Mouse (Mus musculus): ENCODE results near the gene Ebf1.

Gene Ebf1

DNA sequence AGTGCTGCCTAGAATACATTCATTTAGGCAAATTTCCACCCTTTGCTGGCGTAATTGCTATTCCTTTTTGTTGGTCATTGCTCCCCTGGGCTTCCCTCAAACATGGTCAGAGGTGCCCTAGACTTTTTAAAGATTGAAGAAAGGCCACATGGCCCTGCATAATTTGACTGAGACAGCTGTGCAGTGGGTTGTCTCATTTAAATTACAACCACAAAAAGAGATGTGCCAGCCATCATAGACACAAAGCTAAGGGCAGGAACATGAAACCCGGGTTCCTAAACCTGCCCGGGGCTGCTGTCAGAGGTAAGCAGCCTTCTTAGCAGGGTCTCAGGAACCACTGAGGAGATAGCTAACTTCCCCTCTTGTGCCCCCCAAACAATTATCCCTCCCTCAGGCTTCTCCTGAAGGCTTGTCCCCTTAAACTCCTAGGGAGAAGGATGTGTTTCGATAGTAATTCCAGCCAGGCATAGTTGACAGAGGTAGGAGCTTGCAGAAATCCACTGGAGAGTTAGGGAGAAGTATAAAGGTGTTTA is 46.6 kb downstream of the Ebf1 start:
- DNase-seq = peak; percentile 32 to 36

DNA sequence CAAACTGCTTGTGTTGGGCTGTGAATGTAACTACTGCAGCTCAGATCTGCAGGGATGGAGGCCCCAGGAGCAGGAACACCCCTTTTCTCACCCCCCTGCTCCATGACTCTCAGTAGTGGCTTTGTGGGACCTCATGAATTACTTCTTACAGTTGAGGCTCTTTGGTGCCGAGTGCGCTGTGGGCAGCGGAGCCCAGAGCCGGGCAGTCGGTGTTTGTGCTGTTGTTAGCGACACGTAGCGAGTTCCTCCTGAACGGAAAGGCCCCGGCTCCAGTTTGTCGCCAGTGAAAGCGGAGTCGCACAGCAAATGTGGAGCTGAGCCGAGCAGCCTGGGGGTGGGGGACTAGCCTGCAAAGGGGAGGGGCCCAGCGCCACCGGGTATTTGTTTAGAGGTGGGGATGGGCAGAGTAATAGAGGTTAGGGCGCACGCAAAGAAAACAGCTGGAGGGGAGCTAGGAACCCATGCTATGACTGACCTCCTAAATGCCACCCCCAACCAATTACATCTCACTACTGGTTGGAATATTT is 48.1 kb downstream of the Ebf1 start:
- DNase-seq = peak; percentile 42 to 49

DNA sequence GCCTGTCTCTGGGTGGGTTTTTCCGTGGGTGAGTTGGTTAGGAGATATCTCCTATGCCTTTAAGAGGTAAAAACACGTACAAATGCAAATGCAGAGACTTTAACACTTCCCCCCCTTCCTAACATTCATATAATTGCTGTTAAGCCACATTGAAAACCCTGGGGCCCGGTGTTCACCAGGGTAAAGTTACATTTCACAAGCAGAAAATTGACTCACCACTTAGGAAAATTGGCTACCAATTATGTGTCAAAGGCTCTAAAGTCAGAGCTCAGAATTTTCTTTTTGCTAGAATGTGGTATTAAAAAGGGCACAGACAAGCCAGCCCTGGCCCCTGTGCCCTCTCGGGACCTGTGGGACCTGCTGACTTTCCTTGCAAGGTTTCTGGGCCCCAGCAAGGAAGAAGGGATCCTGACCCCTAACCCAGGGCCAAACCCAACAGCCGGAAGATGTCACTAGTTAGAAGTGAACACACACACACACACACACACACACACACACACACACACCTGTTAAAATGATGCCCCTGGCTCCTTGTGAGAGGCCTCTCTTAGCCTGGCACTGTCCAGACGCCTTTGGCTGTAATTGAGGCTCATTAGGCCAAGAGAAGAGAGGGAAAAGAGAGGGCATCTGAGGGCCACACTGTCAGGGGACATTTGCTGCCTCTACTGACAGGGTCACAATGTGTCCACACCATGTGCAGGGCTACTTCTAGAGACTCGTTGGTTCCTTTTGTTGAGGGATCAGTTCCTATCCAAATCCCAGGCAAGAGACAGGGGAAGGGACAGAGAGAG is 48.8 kb downstream of the Ebf1 start:
- DNase-seq = no peak

DNA sequence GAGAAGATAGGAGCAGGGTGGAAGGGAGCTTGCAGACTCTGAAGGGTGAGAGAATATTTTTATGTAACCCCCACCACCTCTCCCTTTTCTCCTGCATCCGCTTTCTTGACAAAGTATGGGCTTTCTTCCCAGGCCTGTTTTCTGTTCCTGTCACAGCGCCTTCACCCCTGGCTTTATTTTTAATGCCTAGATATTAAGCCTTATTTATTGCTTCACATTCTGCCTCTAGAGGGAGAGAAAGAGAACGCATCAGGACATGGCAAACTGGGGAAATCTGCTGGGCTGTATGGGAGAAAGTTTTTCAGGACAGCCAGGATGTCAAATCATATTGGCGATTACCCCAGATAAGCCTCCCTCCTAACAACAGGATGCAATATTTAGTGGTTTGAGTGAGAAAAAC is 49.6 kb downstream of the Ebf1 start:
- DNase-seq = no peak

DNA sequence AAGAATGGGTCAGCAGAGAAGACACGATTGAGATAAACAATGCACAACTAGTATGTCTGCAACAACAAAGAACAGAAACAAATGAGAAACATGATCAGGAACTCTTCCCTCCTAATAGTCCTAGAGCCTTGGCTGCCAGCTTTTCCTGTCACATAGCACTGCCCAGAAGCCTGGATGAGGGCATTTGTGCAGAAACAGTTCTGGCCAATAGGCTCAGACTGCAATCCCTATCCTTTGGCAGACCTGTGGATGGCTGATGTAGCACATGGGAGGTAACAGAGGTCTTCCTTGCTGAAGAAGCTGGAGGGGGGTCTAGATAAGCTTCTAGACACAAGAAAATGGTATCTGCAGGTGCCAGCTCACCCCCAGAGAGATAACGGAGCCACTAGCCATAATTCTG is 64.2 kb downstream of the Ebf1 start:
- DNase-seq = no peak

DNA sequence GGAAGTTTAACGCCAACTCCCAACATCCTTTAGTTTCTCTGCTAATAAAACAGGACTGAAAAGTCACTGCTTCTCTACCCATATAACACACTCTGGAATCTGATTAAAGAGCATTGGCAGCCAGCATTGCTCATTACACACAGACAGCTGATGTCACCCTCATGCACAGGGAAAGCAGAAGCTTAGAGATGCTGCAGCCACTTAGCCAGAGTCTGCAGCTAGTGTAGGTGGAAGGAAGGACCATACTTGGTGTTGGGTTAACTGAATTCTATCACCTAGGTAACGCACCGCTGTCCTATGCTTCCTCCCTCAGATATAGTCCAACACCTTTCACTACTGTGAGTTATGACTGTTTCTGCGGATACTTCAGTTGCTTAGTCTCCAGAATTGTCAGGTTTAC is 64.9 kb downstream of the Ebf1 start:
- DNase-seq = peak; percentile 58 to 63

DNA sequence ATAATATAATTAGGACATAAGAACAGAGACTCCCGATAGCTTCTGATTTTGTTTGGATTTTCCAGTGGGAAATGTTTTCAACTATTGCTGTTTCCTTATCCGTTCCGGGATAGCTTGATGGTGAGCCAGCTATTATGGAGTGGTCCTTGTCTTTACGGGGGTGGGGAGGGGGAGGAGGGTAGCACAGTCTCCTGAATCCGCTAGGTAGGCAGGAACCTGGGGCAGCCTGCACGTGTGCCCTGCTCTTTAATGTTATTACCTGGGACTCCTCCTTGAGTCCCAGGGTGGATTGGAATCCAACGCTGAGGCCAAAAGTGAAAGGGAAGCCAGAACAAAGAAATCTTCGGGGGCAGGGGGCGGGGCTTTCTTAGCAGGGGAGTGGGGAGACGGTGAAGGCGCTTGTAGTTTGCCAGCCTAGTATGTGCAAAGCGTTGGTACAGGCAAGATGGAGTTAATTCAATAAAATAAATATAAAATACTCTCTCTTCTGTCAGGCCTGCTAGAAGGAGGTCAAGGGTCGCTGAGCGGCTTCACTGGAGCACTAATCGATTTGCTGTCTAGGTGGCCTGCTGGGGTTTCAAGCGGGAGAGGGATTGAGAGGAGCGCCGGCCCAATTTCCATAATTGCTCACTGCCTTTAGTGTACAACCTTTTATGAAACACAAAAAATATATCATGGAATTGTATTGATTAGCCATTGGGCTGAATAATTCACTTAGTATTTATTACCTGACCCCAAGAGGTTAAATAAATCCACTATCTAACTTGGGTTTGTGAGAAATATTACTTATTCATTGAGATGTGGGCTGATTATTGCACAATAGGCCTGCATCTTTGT is 65.8 kb downstream of the Ebf1 start:
- DNase-seq = no peak

DNA sequence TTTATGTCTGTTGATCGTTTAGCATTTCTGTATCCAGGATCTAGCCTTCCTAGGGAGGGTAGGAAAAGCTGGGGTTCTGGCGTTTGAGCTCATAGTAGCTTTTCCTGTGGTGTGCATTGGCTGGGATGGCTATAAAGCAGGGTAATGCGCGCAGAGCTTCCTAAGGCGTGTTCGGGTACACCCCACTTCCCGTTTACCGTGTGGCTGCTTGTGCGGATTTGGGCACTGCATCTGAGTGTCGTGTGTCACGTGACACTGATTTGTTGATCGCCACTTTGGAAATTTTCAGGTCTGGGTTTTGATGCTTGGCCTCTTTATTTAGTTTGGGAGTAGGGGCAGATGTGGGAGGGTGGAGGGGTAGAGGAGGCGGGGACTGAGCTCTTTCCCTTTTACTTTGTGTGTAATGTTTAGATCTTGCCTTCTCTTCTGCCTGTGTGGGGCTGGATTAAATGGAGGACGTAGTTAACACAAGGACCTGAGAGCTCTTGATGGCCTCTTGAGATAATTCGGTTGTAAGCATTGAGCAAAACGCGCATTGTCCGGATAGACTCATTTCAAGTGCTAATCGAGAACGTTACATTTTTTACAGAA is 67.5 kb downstream of the Ebf1 start:
- DNase-seq = peak; percentile 66 to 67

DNA sequence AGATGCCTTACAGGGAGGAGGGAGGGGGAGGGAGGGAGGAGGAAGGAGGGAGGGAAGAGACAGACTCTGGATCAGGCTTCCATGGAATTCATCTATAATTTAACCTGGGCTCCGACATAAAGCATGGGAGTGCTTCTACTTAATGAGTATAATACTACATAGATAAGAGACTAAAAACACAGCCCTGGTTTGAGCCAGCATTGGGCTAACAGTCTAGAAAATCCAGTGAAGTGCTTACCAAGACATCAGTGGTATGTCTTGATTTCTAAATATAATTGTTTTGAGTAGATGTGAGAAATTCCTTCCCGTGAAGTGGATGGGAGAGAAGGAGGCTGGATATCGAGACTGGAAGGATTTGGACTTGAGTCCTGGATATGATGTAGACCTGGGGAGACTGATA is 68.0 kb downstream of the Ebf1 start:
- DNase-seq = no peak

DNA sequence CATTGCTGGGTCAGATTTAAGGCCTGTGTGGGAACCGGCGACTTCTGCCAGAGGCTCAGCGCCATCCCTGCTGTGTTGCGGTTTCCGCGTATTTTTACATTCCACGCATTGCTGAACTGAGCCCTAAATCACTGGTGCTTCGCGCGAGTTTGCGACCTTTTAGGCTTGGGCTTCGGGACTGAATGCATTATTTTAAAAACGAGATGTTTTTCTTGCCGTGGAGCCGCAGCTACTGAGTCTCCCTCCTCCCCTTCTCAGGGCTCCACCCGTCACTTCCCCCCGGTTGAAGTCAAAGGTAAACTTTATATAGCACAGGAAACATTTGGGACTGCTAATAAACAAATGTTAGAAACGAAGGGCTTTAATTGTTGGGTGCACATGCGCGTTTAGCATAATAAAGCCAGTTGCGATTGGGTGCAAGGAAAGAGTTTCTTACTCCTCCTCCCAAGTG is 68.8 kb downstream of the Ebf1 start:
- DNase-seq = peak; percentile 43 to 48

DNA sequence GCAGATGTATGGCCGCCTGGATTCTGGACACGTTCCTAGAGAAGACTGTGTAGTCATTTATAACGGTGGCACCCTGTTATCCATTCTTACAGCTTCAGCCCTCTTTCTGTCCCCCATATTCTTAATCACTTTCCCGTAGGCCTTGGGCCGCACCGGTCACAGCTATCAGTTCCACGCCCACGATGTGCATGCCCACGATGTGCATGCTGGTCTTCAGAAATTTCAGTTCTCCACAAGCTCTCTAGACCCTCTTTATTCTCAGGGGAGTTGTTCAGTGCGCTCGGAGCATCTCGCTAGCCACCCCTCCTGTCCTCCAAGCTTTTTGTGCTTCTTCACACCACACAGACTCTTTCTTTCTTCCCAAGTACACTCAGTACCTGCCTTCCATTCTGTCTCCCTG is 69.3 kb downstream of the Ebf1 start:
- peak in 1 of 2 experiments; percentile 35 for DNase-seq

DNA sequence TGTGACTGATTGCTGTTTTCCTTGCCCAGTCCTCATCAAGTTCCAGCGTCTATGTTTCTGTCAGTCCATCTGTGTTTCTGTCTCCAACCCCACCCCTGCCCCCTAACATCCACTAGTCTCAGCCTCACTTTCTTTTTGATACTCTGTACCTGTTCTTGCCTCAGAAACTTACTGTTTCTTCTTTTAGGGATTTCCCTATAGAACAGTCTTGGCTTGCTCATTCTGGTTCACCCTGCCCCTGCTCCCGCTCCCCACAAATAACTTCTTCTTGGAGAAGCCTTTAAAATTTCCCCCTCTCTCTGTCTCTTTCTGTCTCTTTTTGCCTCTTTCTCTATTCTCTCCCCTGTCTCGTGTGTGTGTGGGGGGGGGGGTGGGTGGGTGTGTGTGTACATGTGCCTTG is 71.4 kb downstream of the Ebf1 start:
- no peak for DNase-seq

DNA sequence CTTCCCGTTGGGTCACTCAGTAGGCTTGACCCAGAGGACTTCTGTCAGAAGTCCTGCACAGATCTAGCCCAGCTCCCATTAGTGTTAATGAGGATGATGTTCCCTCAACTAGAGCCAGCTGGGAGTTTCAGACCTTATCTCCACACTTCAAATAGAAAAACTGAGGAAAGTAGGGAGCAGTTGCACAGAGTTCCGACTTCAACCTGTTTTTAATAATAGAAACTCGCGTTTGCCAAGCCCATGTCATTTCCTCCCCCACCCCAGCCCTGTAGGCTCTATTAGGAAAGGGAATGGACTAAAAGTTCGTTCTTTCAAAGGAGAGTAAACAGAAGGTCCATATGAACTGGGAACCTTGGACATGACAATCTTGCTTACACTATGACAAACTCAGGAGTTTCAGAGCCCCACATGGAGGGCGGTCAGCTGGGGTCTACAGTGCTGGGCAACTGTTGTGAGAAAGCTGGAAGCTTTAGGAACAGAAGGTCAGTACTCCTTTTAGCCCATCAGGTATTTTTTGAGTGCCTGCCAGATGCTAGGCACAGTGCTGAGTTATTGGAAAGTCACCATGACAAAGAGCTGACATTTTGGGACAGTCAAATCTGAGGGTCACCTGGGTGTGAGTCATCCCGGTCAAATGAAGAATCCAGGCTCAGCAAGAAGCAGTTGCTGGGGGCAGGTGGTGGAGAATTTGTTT is 72.6 kb downstream of the Ebf1 start:
- DNase-seq = no peak

DNA sequence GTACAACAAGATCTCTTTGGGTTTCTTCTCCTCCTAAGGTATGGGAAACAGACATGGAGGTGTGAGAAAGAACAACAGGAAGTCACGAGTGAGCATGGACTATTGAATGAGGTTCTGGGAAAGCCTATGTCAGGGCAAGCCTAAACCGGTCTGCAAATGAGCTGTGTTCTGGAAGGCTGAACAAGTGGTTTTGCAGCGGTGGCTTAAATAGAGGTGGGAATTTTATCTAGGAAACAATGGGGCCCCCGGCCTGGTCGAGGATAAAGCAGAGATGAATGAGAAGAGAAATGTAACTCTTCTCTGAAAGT is 73.1 kb downstream of the Ebf1 start:
- no peak for DNase-seq

DNA sequence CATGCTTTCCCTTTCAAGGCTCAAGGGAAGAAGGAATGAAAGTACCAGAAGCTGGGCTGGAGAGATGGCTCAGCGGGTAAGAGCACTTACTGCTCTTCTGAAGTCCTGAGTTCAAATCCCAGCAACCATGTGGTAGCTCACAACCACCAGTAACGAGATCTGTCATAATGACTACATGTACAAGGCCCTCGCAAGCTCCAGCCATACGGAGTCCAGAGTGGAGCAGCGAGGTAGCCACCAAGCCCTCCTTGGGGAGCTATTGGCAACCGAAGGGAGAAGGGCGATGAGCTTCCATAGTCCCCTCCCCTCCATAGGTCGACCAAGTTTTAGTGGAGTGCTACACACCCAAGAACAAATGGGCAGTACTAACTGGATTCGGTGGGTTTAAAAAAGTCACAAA is 78.3 kb downstream of the Ebf1 start:
- no peak for DNase-seq

DNA sequence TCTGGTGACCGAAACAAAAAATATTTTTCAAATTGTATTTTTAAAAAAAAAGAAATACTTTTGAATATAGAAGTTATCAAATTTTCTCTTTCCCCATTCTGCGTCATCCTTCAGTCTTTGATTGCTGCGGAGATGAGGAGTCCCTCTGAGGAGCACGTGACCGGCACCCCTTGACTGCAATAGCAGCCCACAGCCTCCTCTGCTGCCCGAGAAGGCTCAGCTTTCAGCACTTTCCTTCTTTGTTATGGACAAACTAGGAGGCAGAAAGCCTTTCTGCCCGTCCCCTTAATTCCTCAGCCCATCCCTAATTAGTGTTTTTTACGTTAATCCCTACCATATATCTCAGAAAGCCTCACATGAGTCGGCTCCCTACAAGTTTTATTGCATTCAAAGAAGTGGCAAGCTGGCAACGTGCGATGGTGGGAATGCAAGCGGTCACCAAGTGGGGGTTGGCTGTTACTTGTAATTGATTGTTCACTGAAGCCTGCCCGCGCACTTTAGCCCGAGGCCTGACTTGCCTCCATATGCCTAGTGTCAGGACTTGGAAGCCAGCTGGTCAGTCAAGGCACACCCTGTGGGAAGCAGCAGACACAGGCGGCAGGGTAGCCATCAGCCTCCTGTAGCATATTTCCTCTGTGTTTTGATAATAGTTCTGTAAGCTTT is 79.6 kb downstream of the Ebf1 start:
- DNase-seq = no peak

DNA sequence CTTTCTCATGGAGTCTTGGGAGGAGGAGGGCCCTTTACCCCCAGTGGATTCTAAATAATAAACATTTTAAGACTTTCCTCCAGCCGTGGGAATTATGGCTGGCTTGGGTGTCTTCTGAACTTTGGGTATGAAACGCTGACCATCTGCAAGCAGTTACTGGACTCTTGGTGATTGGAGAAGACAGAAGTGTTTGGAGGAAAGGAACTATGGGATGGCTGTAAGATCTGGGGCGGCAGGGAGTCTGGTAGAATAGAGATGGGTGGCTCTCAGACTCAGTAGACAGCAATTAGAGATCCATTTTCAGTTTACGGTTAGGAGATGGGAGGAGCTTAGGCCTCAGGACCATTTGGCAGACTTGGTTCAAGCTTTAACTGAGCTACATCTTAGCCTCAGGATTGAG is 83.1 kb downstream of the Ebf1 start:
- no peak for DNase-seq

DNA sequence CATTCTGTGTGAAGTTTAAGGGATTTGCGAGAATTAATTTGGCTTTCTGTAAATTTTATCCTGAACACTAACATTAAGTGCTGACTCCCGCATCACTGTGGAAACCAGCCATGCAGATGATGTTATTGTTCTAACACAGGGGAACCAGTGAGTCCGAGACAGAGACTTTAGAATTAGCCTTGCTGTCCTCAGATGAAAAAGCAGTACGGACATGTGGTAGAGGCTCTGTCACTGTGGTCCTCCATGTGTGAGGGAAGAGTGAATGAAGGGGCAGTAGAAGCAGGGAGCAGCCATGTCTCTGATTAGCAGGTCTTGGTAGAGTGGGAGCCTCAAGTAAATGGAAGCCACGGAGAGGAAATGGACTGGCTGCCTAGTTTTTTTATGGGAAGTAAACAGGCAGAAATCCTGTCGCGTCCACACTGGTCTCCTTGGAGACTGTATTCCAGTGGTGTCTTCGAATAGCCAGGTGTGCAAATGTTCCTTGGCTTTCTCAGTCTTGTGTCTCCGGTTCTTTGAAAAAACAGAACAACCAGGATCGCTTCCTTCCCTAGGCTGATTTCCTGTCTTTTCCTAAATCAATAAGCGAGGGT is 84.2 kb downstream of the Ebf1 start:
- no peak for DNase-seq

DNA sequence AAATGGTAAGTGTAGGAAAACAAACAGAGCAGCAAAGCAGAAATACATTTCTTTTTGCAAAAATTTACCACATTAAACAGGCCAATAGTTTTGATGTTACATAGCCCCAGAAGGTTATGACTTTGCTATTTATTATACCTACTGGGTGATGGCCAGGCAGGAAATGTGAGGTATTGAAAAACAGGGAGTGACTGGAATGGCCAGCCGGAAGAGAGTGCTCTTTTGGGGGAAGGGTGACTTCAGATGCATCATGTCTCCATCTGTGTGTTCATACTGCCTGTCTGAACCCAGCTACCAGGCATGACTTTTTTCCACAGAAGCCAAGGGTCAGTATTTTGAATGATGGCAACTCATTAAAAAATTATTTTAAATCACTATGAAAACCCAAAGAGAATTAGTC is 84.7 kb downstream of the Ebf1 start:
- no peak for DNase-seq

DNA sequence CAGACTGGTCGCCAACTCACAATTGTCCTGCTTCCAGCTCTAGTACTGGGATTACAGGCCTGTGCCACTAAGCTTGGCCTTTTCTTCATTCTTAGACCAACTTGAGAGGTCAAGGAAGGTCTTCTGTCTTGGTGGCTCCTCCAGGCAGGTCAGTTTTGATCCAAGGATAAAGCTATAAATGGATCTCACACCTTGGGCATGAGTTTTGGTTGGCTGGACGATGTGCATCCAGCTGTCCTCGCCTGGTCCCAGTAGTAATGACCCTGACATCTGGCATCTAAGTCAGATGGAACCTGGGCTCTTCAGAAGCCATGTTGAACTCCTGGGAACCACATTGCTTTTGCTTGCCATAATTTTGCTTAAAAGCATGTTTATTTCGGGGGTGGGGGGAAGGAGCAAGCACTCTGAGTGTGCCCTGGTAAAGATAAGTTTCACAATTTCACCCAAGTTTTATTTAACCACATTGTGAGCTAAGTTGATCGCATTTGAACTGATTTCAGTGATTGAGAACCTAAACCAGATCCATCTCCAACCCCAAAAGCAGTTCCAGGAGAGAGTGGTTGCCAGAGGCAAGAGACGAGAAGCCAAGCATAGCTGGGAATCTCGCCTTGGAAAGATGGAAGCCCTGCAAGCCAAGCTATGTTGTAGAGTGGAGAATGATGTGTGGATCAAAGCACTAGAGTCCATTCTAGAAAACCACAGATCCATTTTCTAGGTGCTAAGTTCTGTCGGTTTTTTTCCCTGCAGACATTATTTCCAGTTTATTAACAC is 85.8 kb downstream of the Ebf1 start:
- no peak for DNase-seq

DNA sequence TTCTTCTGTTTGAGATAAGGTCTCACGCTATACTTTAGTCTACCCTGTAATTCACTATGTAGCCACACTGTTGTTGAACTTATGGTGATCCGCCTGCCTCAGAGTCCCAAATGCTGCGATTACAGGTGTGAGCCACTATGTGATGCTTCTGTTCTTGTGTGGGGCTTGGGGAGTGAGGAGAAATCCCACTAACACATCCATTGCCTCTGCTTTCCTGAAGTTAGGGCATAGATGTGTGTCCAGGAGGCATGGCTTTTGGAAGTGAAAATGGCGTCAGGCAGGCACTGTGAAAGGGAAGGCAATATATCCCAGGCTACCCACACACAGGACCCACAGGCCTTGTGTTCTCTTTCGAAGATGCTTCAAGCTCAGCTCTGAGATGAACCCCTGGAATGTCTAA is 86.8 kb downstream of the Ebf1 start:
- DNase-seq = no peak
